Mouse (Mus musculus) MEL (cell line): ENCODE results near the gene H2-DMa. TPM values are rescaled to one million over a fixed set of nuclear protein-coding genes. Genes with fewer than 3 reads are reported as not detected.

Source experiments
- DNase-seq: peaks from one replicate; pipeline ENCODE4 v3.0.0; 2011; ENCODE audit warnings: low read depth, low spot score
- H3K27ac ChIP-seq: 2 replicates; pipeline ENCODE4 v1.5.1; 2012; ENCODE audit warnings: low read depth, mild to moderate bottlenecking, control low read depth, low read length, moderate library complexity; ENCODE audit not compliant: control insufficient read depth
- H3K27me3 ChIP-seq, 2 experiments: fragments of 150-350 bp in 1 of 2; sonication (generic) in 1 of 2; 2 replicates each; pipeline ENCODE4 v1.6.1; 2012; ENCODE audit warnings: low read length in 2 of 2, mild to moderate bottlenecking in 2 of 2, improper control_type of control experiment in 1 of 2, moderate library complexity in 1 of 2; ENCODE audit not compliant: insufficient read depth in 2 of 2, control insufficient read depth in 1 of 2
- H3K36me3 ChIP-seq, 2 experiments: 2 replicates each; pipeline ENCODE4 v1.6.1; 2012 to 2014; ENCODE audit warnings: low read length in 2 of 2, improper control_type of control experiment in 1 of 2, inconsistent platforms in 1 of 2, mild to moderate bottlenecking in 1 of 2; ENCODE audit not compliant: insufficient read depth in 2 of 2, control insufficient read depth in 1 of 2
- H3K4me1 ChIP-seq, 2 experiments: fragments of 150-350 bp in 1 of 2; sonication (generic) in 1 of 2; 2 replicates each; pipeline ENCODE4 v1.6.1; 2012; ENCODE audit warnings: low read length in 2 of 2, improper control_type of control experiment in 1 of 2, mild to moderate bottlenecking in 1 of 2; ENCODE audit not compliant: insufficient read depth in 2 of 2, control insufficient read depth in 1 of 2
- H3K4me3 ChIP-seq, 2 experiments: fragments of 150-350 bp in 1 of 2; sonication (generic) in 1 of 2; 2 replicates each; pipeline ENCODE4 v1.5.1; 2012; ENCODE audit warnings: low read depth in 2 of 2, low read length in 2 of 2, mild to moderate bottlenecking in 2 of 2, moderate library complexity in 2 of 2, control low read depth in 1 of 2, improper control_type of control experiment in 1 of 2; ENCODE audit not compliant: control insufficient read depth in 1 of 2, insufficient read depth in 1 of 2
- H3K79me2 ChIP-seq: 2 replicates; pipeline ENCODE4 v1.6.1; 2012; ENCODE audit warnings: mild to moderate bottlenecking, low read length, moderate library complexity; ENCODE audit not compliant: control insufficient read depth, poor library complexity, insufficient read depth
- H3K9ac ChIP-seq: 2 replicates; pipeline ENCODE4 v1.6.1; 2012; ENCODE audit warnings: low read depth, mild to moderate bottlenecking, control low read depth, low read length, moderate library complexity; ENCODE audit not compliant: control insufficient read depth, poor library complexity, severe bottlenecking
- H3K9me3 ChIP-seq: fragments of 150-350 bp; sonication (generic); replicated peaks from 2 replicates; pipeline ENCODE4 v1.6.1; 2012; ENCODE audit warnings: mild to moderate bottlenecking, low read length, improper control_type of control experiment, moderate library complexity; ENCODE audit not compliant: insufficient read depth
- CHD2 ChIP-seq: IDR thresholded peaks from 2 replicates; pipeline ENCODE4 v1.6.1; 2011; ENCODE audit warnings: low read length, improper control_type of control experiment
- E2F4 ChIP-seq: IDR thresholded peaks from 2 replicates; pipeline ENCODE4 v1.6.1; 2011; ENCODE audit warnings: low read depth, low read length, improper control_type of control experiment, borderline replicate concordance
- ELF1 ChIP-seq: IDR thresholded peaks from 2 replicates; pipeline ENCODE4 v1.6.1; 2014; ENCODE audit warnings: low read depth, mild to moderate bottlenecking, inconsistent platforms, low read length, improper control_type of control experiment, moderate library complexity
- EP300 ChIP-seq, 2 experiments: IDR thresholded peaks; 2 replicates each; pipeline ENCODE4 v1.6.1; 2011; ENCODE audit warnings: improper control_type of control experiment in 2 of 2, low read length in 2 of 2, low read depth in 1 of 2, mild to moderate bottlenecking in 1 of 2
- ETS1 ChIP-seq: IDR thresholded peaks from 2 replicates; pipeline ENCODE4 v1.6.1; 2012; ENCODE audit warnings: low read depth, mild to moderate bottlenecking, inconsistent platforms, low read length, improper control_type of control experiment, moderate library complexity
- GABPA ChIP-seq: IDR thresholded peaks from 2 replicates; pipeline ENCODE4 v1.6.1; 2012; ENCODE audit warnings: low read depth, mild to moderate bottlenecking, inconsistent platforms, low read length, improper control_type of control experiment, moderate library complexity
- GATA1 ChIP-seq: IDR thresholded peaks from 2 replicates; pipeline ENCODE4 v1.6.1; 2011; ENCODE audit warnings: low read depth, low read length, improper control_type of control experiment
- HCFC1 ChIP-seq: IDR thresholded peaks from 2 replicates; pipeline ENCODE4 v1.6.1; 2012; ENCODE audit warnings: low read depth, mild to moderate bottlenecking, inconsistent platforms, low read length, improper control_type of control experiment, moderate library complexity
- JUND ChIP-seq: IDR thresholded peaks from 2 replicates; pipeline ENCODE4 v1.6.1; 2011; ENCODE audit warnings: low read depth, mild to moderate bottlenecking, improper control_type of control experiment, low read length
- MAFK ChIP-seq: IDR thresholded peaks from 2 replicates; pipeline ENCODE4 v1.6.1; 2011; ENCODE audit warnings: low read depth, mild to moderate bottlenecking, low read length, improper control_type of control experiment, borderline replicate concordance
- MAX ChIP-seq: IDR thresholded peaks from 2 replicates; pipeline ENCODE4 v1.6.1; 2011; ENCODE audit warnings: low read length, improper control_type of control experiment
- MEF2A ChIP-seq: IDR thresholded peaks from 2 replicates; pipeline ENCODE4 v1.6.1; 2014; ENCODE audit warnings: low read depth, mild to moderate bottlenecking, inconsistent platforms, low read length, improper control_type of control experiment; ENCODE audit not compliant: poor library complexity, insufficient replicate concordance, severe bottlenecking; ENCODE audit errors: extremely low read depth
- MXI1 ChIP-seq: IDR thresholded peaks from 2 replicates; pipeline ENCODE4 v1.6.1; 2011; ENCODE audit warnings: mild to moderate bottlenecking, low read depth, low read length, improper control_type of control experiment
- NELFE ChIP-seq: IDR thresholded peaks from 2 replicates; pipeline ENCODE4 v1.6.1; 2011; ENCODE audit warnings: low read depth, low read length, improper control_type of control experiment
- POLR2A ChIP-seq, 2 experiments: IDR thresholded peaks; 2 replicates each; pipeline ENCODE4 v1.6.1; 2011 to 2012; ENCODE audit warnings: low read length in 2 of 2, mild to moderate bottlenecking in 2 of 2, control low read depth in 1 of 2, improper control_type of control experiment in 1 of 2, low read depth in 1 of 2, moderate library complexity in 1 of 2; ENCODE audit not compliant: control insufficient read depth in 1 of 2, insufficient read depth in 1 of 2, poor library complexity in 1 of 2
- POLR2AphosphoS2 ChIP-seq: IDR thresholded peaks from 2 replicates; pipeline ENCODE4 v1.6.1; 2011; ENCODE audit warnings: low read length, improper control_type of control experiment
- POLR2AphosphoS5 ChIP-seq: IDR thresholded peaks from 2 replicates; pipeline ENCODE4 v1.6.1; 2012; ENCODE audit warnings: low read depth, borderline replicate concordance, mild to moderate bottlenecking, inconsistent platforms, low read length, moderate library complexity, mixed read lengths
- RAD21 ChIP-seq: IDR thresholded peaks from 2 replicates; pipeline ENCODE4 v1.6.1; 2011; ENCODE audit warnings: mild to moderate bottlenecking, low read depth, low read length, improper control_type of control experiment
- RCOR1 ChIP-seq: IDR thresholded peaks from 2 replicates; pipeline ENCODE4 v1.6.1; 2012; ENCODE audit warnings: low read depth, mild to moderate bottlenecking, inconsistent platforms, low read length, improper control_type of control experiment
- SMC3 ChIP-seq: IDR thresholded peaks from 2 replicates; pipeline ENCODE4 v1.6.1; 2011; ENCODE audit warnings: low read depth, low read length, improper control_type of control experiment
- TAL1 ChIP-seq: IDR thresholded peaks from 2 replicates; pipeline ENCODE4 v1.6.1; 2012; ENCODE audit warnings: mild to moderate bottlenecking, inconsistent platforms, low read length, moderate library complexity, mixed read lengths
- TBP ChIP-seq: IDR thresholded peaks from 2 replicates; pipeline ENCODE4 v1.8.0; 2011; ENCODE audit warnings: low read depth, low read length, improper control_type of control experiment
- TCF12 ChIP-seq: IDR thresholded peaks from 2 replicates; pipeline ENCODE4 v1.6.1; 2014; ENCODE audit warnings: low read depth, mild to moderate bottlenecking, inconsistent platforms, low read length, improper control_type of control experiment, moderate library complexity
- UBTF ChIP-seq: IDR thresholded peaks from 2 replicates; pipeline ENCODE4 v1.6.1; 2012; ENCODE audit warnings: low read depth, mild to moderate bottlenecking, inconsistent platforms, low read length, improper control_type of control experiment, moderate library complexity, borderline replicate concordance; ENCODE audit not compliant: insufficient read depth
- USF2 ChIP-seq, 2 experiments: IDR thresholded peaks; 2 replicates each; pipeline ENCODE4 v1.6.1; 2011 to 2012; ENCODE audit warnings: improper control_type of control experiment in 2 of 2, low read length in 2 of 2, borderline replicate concordance in 1 of 2, inconsistent platforms in 1 of 2, low read depth in 1 of 2, mild to moderate bottlenecking in 1 of 2; ENCODE audit not compliant: insufficient read depth in 1 of 2
- ZC3H11A ChIP-seq: IDR thresholded peaks from 2 replicates; pipeline ENCODE4 v1.6.1; 2012; ENCODE audit warnings: low read depth, mild to moderate bottlenecking, inconsistent platforms, low read length, improper control_type of control experiment
- ZKSCAN1 ChIP-seq: IDR thresholded peaks from 2 replicates; pipeline ENCODE4 v1.6.1; 2012; ENCODE audit warnings: low read depth, mild to moderate bottlenecking, inconsistent platforms, low read length, improper control_type of control experiment, moderate library complexity
- ZMIZ1 ChIP-seq: IDR thresholded peaks from 2 replicates; pipeline ENCODE4 v1.6.1; 2012; ENCODE audit warnings: low read depth, mild to moderate bottlenecking, inconsistent platforms, low read length, improper control_type of control experiment, moderate library complexity
- ZNF384 ChIP-seq: IDR thresholded peaks from 2 replicates; pipeline ENCODE4 v1.6.1; 2012; ENCODE audit warnings: low read depth, mild to moderate bottlenecking, inconsistent platforms, low read length, improper control_type of control experiment
- polyA plus RNA-seq, 2 experiments: library from polyadenylated mRNA; stranded (reverse) in 1 of 2; unstranded in 1 of 2; fragments of >175 nt in 1 of 2; fragments of >200 nt in 1 of 2; gene quantifications; 2 replicates each; pipeline versions ENCODE4 v1.2.1 to v1.2.4; 2012; ENCODE audit warnings: low replicate concordance in 2 of 2, low read depth in 1 of 2; ENCODE audit not compliant: insufficient read length in 2 of 2, insufficient read depth in 1 of 2, missing spikeins in 1 of 2
- total RNA-seq: library from RNA; depleted of rRNA; stranded (reverse); fragments of 300-350 nt; gene quantifications from 2 replicates; pipeline ENCODE4 v1.2.3, GENCODE M21; 2012

H2-DMa gene
- total and polyA plus RNA-seq, 3 experiments: 38.3 to 38.7 TPM; not detected in 1

DNA sequence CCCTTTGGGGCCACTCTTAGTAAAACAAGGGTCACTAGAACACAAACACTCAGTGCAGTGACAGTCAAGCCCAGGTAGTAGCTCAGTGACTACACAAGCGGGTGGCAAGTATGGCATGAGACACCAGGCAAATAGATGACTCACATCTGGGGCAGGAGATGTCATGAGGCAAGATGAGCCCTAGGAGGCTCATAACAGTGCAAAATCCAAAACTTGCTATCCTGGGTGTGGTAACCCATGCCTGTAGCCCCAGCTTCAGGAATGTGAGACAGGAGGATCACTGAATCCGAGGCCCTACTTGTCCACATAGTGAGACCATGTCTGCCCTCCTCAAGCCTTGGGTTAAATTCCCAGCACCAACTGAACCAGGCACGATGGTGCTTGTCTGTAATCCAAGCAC lies 15.1 kb downstream of the H2-DMa start:
- TF ChIP-seq JUND (no peak), USF2 (IDR thresholded peaks at IDR 0.05; ENCODE audit: borderline replicate concordance in 1 of 2, insufficient read depth in 1 of 2, low read depth in 1 of 2, low read length in 2 of 2) (no peak), EP300 (IDR thresholded peaks at IDR 0.05; ENCODE audit: low read depth in 1 of 2, low read length in 2 of 2) (no peak), ELF1 (no peak), TCF12 (no peak), ZNF384 (no peak), ZMIZ1 (no peak), RCOR1 (no peak), MAFK (no peak), RAD21 (no peak), UBTF (no peak), TBP (no peak), HCFC1 (no peak), ZKSCAN1 (no peak), GABPA (no peak), MEF2A (no peak), SMC3 (no peak), ETS1 (no peak), CHD2 (no peak)
- Histone ChIP-seq H3K36me3 (peaks cover 0 to 3% of the 10 kb centered on the region in 2 experiments; a peak in 1 of 4 replicates), H3K9me3 (no peaks in the 10 kb centered on the region), H3K9ac (no peak overlapping the region), H3K79me2 (no peaks in the 10 kb centered on the region), H3K27ac (no peak overlapping the region), H3K4me1 (peaks cover 0 to 7% of the 10 kb centered on the region in 2 experiments; a peak in 1 of 4 replicates), H3K27me3 (no peaks in the 10 kb centered on the region), H3K4me3 (no peak overlapping the region)
- no peak for DNase-seq

DNA sequence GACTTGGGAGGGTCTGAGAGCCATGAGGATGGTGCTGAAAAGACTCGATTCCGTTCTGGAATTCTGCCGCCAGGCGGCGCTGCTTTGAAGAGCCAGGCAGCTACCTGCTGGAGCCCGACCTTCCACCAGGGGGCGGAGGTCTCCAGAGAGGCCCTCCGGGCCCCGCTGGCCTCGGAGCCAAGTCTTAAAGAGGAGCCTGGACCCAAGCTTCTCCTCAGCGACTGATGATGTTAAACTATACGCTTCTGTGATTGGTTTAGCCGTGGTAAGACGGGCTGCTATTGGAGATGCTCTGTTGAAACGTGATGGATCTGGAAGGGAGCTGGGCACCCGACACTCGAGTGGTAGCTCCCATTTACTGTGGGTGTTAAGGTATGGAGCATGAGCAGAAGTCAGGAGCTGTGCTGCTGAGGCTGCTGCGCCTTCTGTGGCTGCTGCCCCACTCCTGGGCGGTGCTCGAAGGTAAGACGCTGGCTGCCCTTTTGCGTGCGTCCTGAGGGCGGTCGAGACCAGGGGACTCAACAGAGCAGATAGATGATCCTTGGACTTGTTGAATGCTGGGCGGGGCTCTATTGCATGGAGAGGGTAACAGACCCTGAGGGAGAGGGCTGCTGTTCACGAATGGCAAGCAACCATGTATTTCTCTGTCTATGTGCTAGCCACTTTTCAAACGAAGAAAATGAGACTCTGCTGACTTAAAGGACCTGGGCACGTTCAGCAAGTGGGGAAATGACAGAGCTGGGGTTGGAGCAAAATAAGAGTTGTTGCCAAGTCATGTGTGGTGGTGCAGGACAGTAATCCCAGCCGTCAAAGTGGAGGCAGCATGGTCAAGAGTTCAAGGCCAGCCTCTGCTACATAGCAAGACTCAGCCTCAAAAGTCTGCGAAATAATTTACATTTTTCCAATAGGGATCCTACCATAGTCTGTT lies 16.2 kb downstream of the H2-DMa start:
- H3K4me3 ChIP-seq: peak overlapping the region; percentile 57 to 62
- no peaks in the 10 kb centered on the region for H3K27me3 ChIP-seq
- TF ChIP-seq GABPA (no peak), NELFE (peak; percentile 21; the same call in 1 of the 2 replicates), ZKSCAN1 (no peak), UBTF (no peak), ZC3H11A (peak; percentile 97), MAX (no peak; the same call in 1 of the 2 replicates), MXI1 (no peak; the same call in 1 of the 2 replicates), POLR2A (IDR thresholded peaks at IDR 0.05; ENCODE audit: control insufficient read depth in 1 of 2, insufficient read depth in 1 of 2, low read depth in 1 of 2, low read length in 2 of 2, poor library complexity in 1 of 2) (peak in 1 of 2 experiments; percentile 61; a peak in 3 of 4 replicates), EP300 (IDR thresholded peaks at IDR 0.05; ENCODE audit: low read depth in 1 of 2, low read length in 2 of 2) (no peak), POLR2AphosphoS5 (no peak), TAL1 (no peak), TCF12 (no peak), E2F4 (no peak), RCOR1 (no peak), GATA1 (0 out of 2 replicates have a peak, but pooled peaks have one; percentile 7), MAFK (no peak), POLR2AphosphoS2 (no peak), TBP (peak; percentile 61)

More for the DNA sequence above, 16.2 kb downstream of the H2-DMa start:
- peaks cover 0 to 6% of the 10 kb centered on the region in 2 experiments; a peak in 1 of 4 replicates for H3K36me3 ChIP-seq
- H3K9ac ChIP-seq: peak overlapping the region; percentile 53
- peaks cover 2 to 15% of the 10 kb centered on the region in 2 experiments for H3K4me1 ChIP-seq
- no peaks in the 10 kb centered on the region for H3K9me3 ChIP-seq
- peak; percentile 99 for DNase-seq
- no peaks in the 10 kb centered on the region for H3K79me2 ChIP-seq
- no peak overlapping the region for H3K27ac ChIP-seq
